Mouse (Mus musculus): Measurements from ENCODE around the gene Slc38a1. TPM values are rescaled to one million over a fixed set of nuclear protein-coding genes. Genes with fewer than 3 reads are reported as not detected.

Gene Slc38a1
- total and polyA plus RNA-seq, 3 experiments, result 22.5 to 79.0 (median 39.4) TPM

- DNase-seq (ENCODE audit: extremely low read depth), result peak; percentile 45
- TF ChIP-seq GABPA (IDR thresholded peaks at IDR 0.05; ENCODE audit: insufficient replicate concordance, low read depth, low read length) (no peak), ZC3H11A (IDR thresholded peaks at IDR 0.05; ENCODE audit: low read depth, low read length) (no peak), NELFE (IDR thresholded peaks at IDR 0.05; ENCODE audit: low read depth, low read length) (no peak), KAT2A (IDR thresholded peaks at IDR 0.05; ENCODE audit: insufficient replicate concordance, low read length) (no peak), HCFC1 (IDR thresholded peaks at IDR 0.05; ENCODE audit: low read depth, low read length) (no peak), EP300 (IDR thresholded peaks at IDR 0.05; ENCODE audit: low read length) (no peak), BHLHE40 (IDR thresholded peaks at IDR 0.05; ENCODE audit: low read depth, low read length) (no peak), MYC (IDR thresholded peaks at IDR 0.05; ENCODE audit: low read depth, low read length) (no peak), PAX5 (IDR thresholded peaks at IDR 0.05; ENCODE audit: low read length) (no peak), CHD1 (IDR thresholded peaks at IDR 0.05; ENCODE audit: low read depth, low read length) (no peak), SMC3 (IDR thresholded peaks at IDR 0.05; ENCODE audit: low read depth, low read length) (no peak), ELF1 (IDR thresholded peaks at IDR 0.05; ENCODE audit: low read depth, low read length) (no peak)
- H3K27me3 ChIP-seq (replicated peaks), result no peaks in the 10 kb centered on the region
- H3K36me3 ChIP-seq (replicated peaks in 1 of 2; ENCODE audit: control insufficient read depth in 1 of 2, insufficient read depth in 1 of 2, low read length in 1 of 2), result peaks cover 42 to 90% of the 10 kb centered on the region in 2 experiments
- H3K9me3 ChIP-seq (replicated peaks; ENCODE audit: low read length), result peaks cover 3% of the 10 kb centered on the region
- peaks cover 6 to 28% of the 10 kb centered on the region in 2 experiments; a peak in 3 of 4 replicates for H3K4me1 ChIP-seq (ENCODE audit: control insufficient read depth in 1 of 2, insufficient read depth in 2 of 2)
- no peak overlapping the region for H3K27ac ChIP-seq (ENCODE audit: insufficient read depth, low read depth)
- H3K4me2 ChIP-seq (ENCODE audit: insufficient read depth, low read depth, poor library complexity, severe bottlenecking), result no peak overlapping the region
- no peak overlapping the region for H3K9ac ChIP-seq (ENCODE audit: insufficient read depth, low read depth)
- in situ Hi-C loops (cut with MboI; ENCODE audit: low pct_ligation_motif_present, low pct_unique_long_range_greater_than_20kb, low sequenced_read_pairs), result no loop called here
- dilution Hi-C loops (cut with MboI; ENCODE audit: extremely low pct_ligation_motif_present, extremely low pct_unique_long_range_greater_than_20kb, low sequenced_read_pairs), result no loop called here
- H3K79me2 ChIP-seq (replicated peaks; ENCODE audit: control insufficient read depth, extremely low read depth, insufficient read depth, poor library complexity, severe bottlenecking), result peaks cover 9% of the 10 kb centered on the region
- H3K4me3 ChIP-seq (replicated peaks in 1 of 3; ENCODE audit: low read depth in 2 of 3, low read length in 2 of 3, poor library complexity in 1 of 3), result no peak overlapping the region
Observed at GRCm38 (mm10) chr15:96598888-96599578, 43.7 kb downstream of the Slc38a1 start.

- no peak for TF ChIP-seq UBTF (IDR thresholded peaks at IDR 0.05; ENCODE audit: low read depth, low read length)
- TF ChIP-seq SMC3 (IDR thresholded peaks at IDR 0.05; ENCODE audit: low read depth, low read length), result no peak
- no peak for TF ChIP-seq NELFE (IDR thresholded peaks at IDR 0.05; ENCODE audit: low read depth, low read length)
- no peak for TF ChIP-seq RCOR1 (conservative IDR thresholded peaks at IDR 0.05; ENCODE audit: low read depth, low read length)
- no peak for TF ChIP-seq PAX5 (IDR thresholded peaks at IDR 0.05; ENCODE audit: low read length)
- TF ChIP-seq IRF4 (IDR thresholded peaks at IDR 0.05; ENCODE audit: low read depth, low read length), result no peak
- peaks cover 6 to 39% of the 10 kb centered on the region in 2 experiments; a peak in 3 of 4 replicates for H3K4me1 ChIP-seq (ENCODE audit: control insufficient read depth in 1 of 2, insufficient read depth in 2 of 2)
- H3K79me2 ChIP-seq (replicated peaks; ENCODE audit: control insufficient read depth, extremely low read depth, insufficient read depth, poor library complexity, severe bottlenecking), result peaks cover 14% of the 10 kb centered on the region
- no peak for DNase-seq (ENCODE audit: extremely low read depth)
- H3K9me3 ChIP-seq (replicated peaks; ENCODE audit: low read length), result peaks cover 3% of the 10 kb centered on the region
- in situ Hi-C loops (cut with MboI; ENCODE audit: low pct_ligation_motif_present, low pct_unique_long_range_greater_than_20kb, low sequenced_read_pairs) (no loop called here), dilution Hi-C loops (cut with MboI; ENCODE audit: extremely low pct_ligation_motif_present, extremely low pct_unique_long_range_greater_than_20kb, low sequenced_read_pairs) (no loop called here)
- no peak overlapping the region for H3K4me2 ChIP-seq (ENCODE audit: insufficient read depth, low read depth, poor library complexity, severe bottlenecking)
- H3K9ac ChIP-seq (ENCODE audit: insufficient read depth, low read depth), result no peak overlapping the region
- H3K4me3 ChIP-seq (replicated peaks in 1 of 3; ENCODE audit: low read depth in 2 of 3, low read length in 2 of 3, poor library complexity in 1 of 3), result no peak overlapping the region
- peaks cover 38 to 92% of the 10 kb centered on the region in 2 experiments for H3K36me3 ChIP-seq (replicated peaks in 1 of 2; ENCODE audit: control insufficient read depth in 1 of 2, insufficient read depth in 1 of 2, low read length in 1 of 2)
- no peak overlapping the region for H3K27ac ChIP-seq (ENCODE audit: insufficient read depth, low read depth)
- H3K27me3 ChIP-seq (replicated peaks), result no peaks in the 10 kb centered on the region
Observed at GRCm38 (mm10) chr15:96597116-96597515, 45.6 kb downstream of the Slc38a1 start.

Measured in CH12.LX (cell line).